Mouse (Mus musculus) liver, postnatal 0 days (tissue): ENCODE results near the gene Ddx21.

Experiments used
- CTCF ChIP-seq: sonication (generic); IDR thresholded peaks from 2 replicates; pipeline ENCODE4 v1.5.1; 2016; ENCODE audit warnings: antibody characterized with exemption, low read depth
- EP300 ChIP-seq: IDR thresholded peaks from 2 replicates; pipeline ENCODE4 v1.6.1; 2016; ENCODE audit warnings: antibody characterized with exemption, low read depth, mild to moderate bottlenecking

- TF ChIP-seq CTCF, result no peak
- TF ChIP-seq EP300, result no peak
Measured at GRCm38 (mm10) chr10:62540800-62541199, 61.3 kb downstream of the Ddx21 start.
